Mouse (Mus musculus) myocyte (in vitro differentiated cells): ENCODE data around the gene Zfp358. TPM values are rescaled to one million over a fixed set of nuclear protein-coding genes. Genes with fewer than 3 reads are reported as not detected.

ENCODE experiments used
- H3K27me3 ChIP-seq: one replicate; pipeline ENCODE4 v1.6.1; 2011; ENCODE audit not compliant: control insufficient read depth, insufficient read depth, insufficient read length
- H3K36me3 ChIP-seq: one replicate; pipeline ENCODE4 v1.6.1; 2011; ENCODE audit not compliant: control insufficient read depth, insufficient read depth
- H3K4me2 ChIP-seq: one replicate; pipeline ENCODE4 v1.6.1; 2011; ENCODE audit warnings: low read depth, control low read depth
- H3K4me3 ChIP-seq: one replicate; pipeline ENCODE4 v1.5.1; 2011; ENCODE audit warnings: mild to moderate bottlenecking, control low read depth, moderate library complexity
- H3K79me2 ChIP-seq: one replicate; pipeline ENCODE4 v1.6.1; 2011; ENCODE audit not compliant: control insufficient read depth, insufficient read depth
- H3ac ChIP-seq: one replicate; pipeline ENCODE4 v1.6.1; 2011; ENCODE audit not compliant: control insufficient read depth, insufficient read length
- CEBPB ChIP-seq: IDR thresholded peaks from 2 replicates; pipeline ENCODE4 v1.6.1; 2011; ENCODE audit warnings: mild to moderate bottlenecking, moderate library complexity; ENCODE audit not compliant: poor library complexity, insufficient read depth, severe bottlenecking
- E2F4 ChIP-seq: IDR thresholded peaks from one replicate; pipeline ENCODE4 v1.6.1; 2011; ENCODE audit warnings: mild to moderate bottlenecking, control low read depth, moderate library complexity; ENCODE audit not compliant: insufficient read depth
- MAX ChIP-seq: IDR thresholded peaks from one replicate; pipeline ENCODE4 v1.6.1; 2011; ENCODE audit warnings: low read depth, mild to moderate bottlenecking, control low read depth
- MYOD1 ChIP-seq, 3 experiments: IDR thresholded peaks; one replicate each; pipeline ENCODE4 v1.6.1; 2011; ENCODE audit warnings: control low read depth in 2 of 3, low read depth in 2 of 3, mild to moderate bottlenecking in 2 of 3, moderate library complexity in 1 of 3; ENCODE audit not compliant: insufficient read length in 2 of 3, control insufficient read depth in 1 of 3
- MYOG ChIP-seq, 3 experiments: IDR thresholded peaks; one replicate each; pipeline ENCODE4 v1.6.1; 2011; ENCODE audit warnings: control low read depth in 2 of 3, low read depth in 2 of 3, mild to moderate bottlenecking in 2 of 3; ENCODE audit not compliant: insufficient read length in 2 of 3, control insufficient read depth in 1 of 3, insufficient read depth in 1 of 3
- POLR2A ChIP-seq: IDR thresholded peaks from one replicate; pipeline ENCODE4 v1.6.1; 2011; ENCODE audit warnings: low read depth, mild to moderate bottlenecking, control low read depth, moderate library complexity; ENCODE audit not compliant: insufficient read length
- POLR2AphosphoS2 ChIP-seq: IDR thresholded peaks from one replicate; pipeline ENCODE4 v1.6.1; 2011; ENCODE audit warnings: low read depth, control low read depth; ENCODE audit not compliant: insufficient read length
- REST ChIP-seq: IDR thresholded peaks from one replicate; pipeline ENCODE4 v1.6.1; 2011; ENCODE audit warnings: mild to moderate bottlenecking, control low read depth, moderate library complexity; ENCODE audit not compliant: insufficient read depth, insufficient read length
- SRF ChIP-seq: IDR thresholded peaks from one replicate; pipeline ENCODE4 v1.6.1; 2011; ENCODE audit warnings: low read depth; ENCODE audit not compliant: control insufficient read depth, insufficient read length
- TCF12 ChIP-seq: IDR thresholded peaks from one replicate; pipeline ENCODE4 v1.6.1; 2011; ENCODE audit warnings: mild to moderate bottlenecking, control low read depth; ENCODE audit not compliant: poor library complexity, insufficient read depth, severe bottlenecking
- TCF3 ChIP-seq: IDR thresholded peaks from one replicate; pipeline ENCODE4 v1.6.1; 2011; ENCODE audit warnings: low read depth, control low read depth; ENCODE audit not compliant: insufficient read length
- USF1 ChIP-seq: IDR thresholded peaks from one replicate; pipeline ENCODE4 v1.6.1; 2011; ENCODE audit warnings: low read depth, mild to moderate bottlenecking, control low read depth, moderate library complexity
- polyA plus RNA-seq: library from polyadenylated mRNA; unstranded; fragments of >200 nt; fragmentation: generic; extraction: Trizol; gene quantifications from one replicate; pipeline ENCODE4 v1.2.1, GENCODE M21; 2012; ENCODE audit warnings: missing spikeins

Gene Zfp358
- polyA plus RNA-seq, 1 experiment, result 29.2 TPM

DNA sequence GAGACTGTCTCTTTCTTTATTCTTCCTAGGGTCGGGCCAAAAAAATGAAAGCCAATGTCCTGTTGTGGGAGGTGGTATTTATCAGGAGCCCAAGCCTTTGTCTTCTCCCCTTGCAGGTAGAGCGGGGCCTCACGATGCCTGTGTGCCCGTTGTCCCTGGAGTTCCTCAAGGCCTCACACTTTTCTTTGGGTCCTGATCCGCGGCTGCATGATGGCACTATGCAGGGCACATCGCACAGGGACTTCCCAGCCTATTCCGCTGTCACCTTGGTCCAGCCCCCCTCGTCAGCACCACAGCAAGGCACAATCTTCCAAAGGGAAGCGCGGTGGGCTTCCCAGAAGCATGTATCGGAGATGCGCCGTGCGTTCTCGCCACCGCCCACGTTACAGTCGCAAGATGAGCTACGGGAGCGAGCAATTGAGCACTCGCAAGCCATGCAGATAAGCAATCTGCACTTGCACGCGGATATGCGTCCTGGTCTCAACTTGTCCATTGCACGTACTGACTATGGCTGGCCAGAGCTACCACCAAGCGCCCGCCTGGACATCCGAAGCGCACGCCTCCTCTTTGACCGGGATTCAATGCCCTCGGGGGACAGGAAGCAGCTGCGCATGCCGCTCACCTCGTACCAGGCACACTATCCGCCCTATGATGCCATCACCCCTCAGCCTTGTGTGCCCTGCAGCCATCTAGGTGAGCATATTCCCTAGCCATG lies 17.1 kb upstream of the Zfp358 start:
- Histone ChIP-seq H3K27me3 (no peaks in the 10 kb centered on the region), H3K36me3 (no peaks in the 10 kb centered on the region), H3K79me2 (no peaks in the 10 kb centered on the region), H3ac (no peak overlapping the region), H3K4me3 (no peak overlapping the region), H3K4me2 (no peak overlapping the region)
- TF ChIP-seq REST, result no peak
- no peak for TF ChIP-seq POLR2A
- TF ChIP-seq SRF, result no peak

GRCm38 (mm10) chr8:3480221-3480785 lies 12.6 kb upstream of the Zfp358 start:
- H3K36me3 ChIP-seq, result no peaks in the 10 kb centered on the region
- peaks cover 8% of the 10 kb centered on the region for H3K27me3 ChIP-seq
- no peak overlapping the region for H3K4me2 ChIP-seq
- no peak overlapping the region for H3ac ChIP-seq
- TF ChIP-seq POLR2AphosphoS2 (no peak), TCF3 (no peak), SRF (no peak), CEBPB (no peak), TCF12 (no peak), REST (no peak), E2F4 (no peak), USF1 (no peak), MYOG (IDR thresholded peaks at IDR 0.05; ENCODE audit: control insufficient read depth in 1 of 3, insufficient read depth in 1 of 3, insufficient read length in 2 of 3, low read depth in 2 of 3) (no peak), MYOD1 (IDR thresholded peaks at IDR 0.05; ENCODE audit: control insufficient read depth in 1 of 3, insufficient read length in 2 of 3, low read depth in 2 of 3) (no peak), POLR2A (no peak), MAX (no peak)
- H3K4me3 ChIP-seq, result no peak overlapping the region
- H3K79me2 ChIP-seq, result no peaks in the 10 kb centered on the region

- no peak overlapping the region for H3ac ChIP-seq
- H3K4me3 ChIP-seq, result no peak overlapping the region
- peaks cover 8% of the 10 kb centered on the region for H3K27me3 ChIP-seq
- peak overlapping the region; percentile 2 for H3K4me2 ChIP-seq
- no peaks in the 10 kb centered on the region for H3K36me3 ChIP-seq
- H3K79me2 ChIP-seq, result no peaks in the 10 kb centered on the region
- TF ChIP-seq E2F4 (no peak), REST (no peak), MYOD1 (IDR thresholded peaks at IDR 0.05; ENCODE audit: control insufficient read depth in 1 of 3, insufficient read length in 2 of 3, low read depth in 2 of 3) (no peak), POLR2AphosphoS2 (no peak), TCF12 (no peak), MAX (no peak), MYOG (IDR thresholded peaks at IDR 0.05; ENCODE audit: control insufficient read depth in 1 of 3, insufficient read depth in 1 of 3, insufficient read length in 2 of 3, low read depth in 2 of 3) (no peak), POLR2A (no peak), CEBPB (no peak)
Observed at GRCm38 (mm10) chr8:3481605-3482004, 11.3 kb upstream of the Zfp358 start.

DNA sequence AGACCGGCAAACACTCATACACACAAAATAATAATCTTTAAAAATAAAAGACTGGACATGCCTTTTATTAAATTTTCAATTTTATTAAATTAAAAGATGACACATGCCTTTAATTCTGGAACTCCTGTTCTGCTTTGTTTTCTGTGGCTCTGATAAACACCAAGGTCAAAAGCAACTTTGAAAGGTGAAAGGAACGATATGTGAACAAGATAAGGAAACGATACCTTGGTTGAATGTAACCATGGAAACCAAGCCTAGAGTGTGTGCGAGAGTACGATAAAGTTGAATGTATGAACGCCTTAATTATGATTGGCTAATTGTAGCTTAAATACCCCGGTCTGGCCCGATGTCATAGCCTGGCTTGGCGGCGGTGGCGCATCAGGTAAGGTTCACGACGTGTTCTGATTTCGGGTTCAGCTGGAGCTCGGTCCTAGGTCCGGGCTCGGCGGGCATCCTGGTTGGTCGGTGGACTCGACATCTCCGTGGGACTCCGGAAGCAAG lies 10.6 kb upstream of the Zfp358 start:
- Histone ChIP-seq H3ac (no peak overlapping the region), H3K36me3 (no peaks in the 10 kb centered on the region), H3K27me3 (peaks cover 8% of the 10 kb centered on the region), H3K4me2 (no peak overlapping the region), H3K4me3 (no peak overlapping the region), H3K79me2 (no peaks in the 10 kb centered on the region)
- TF ChIP-seq REST (no peak), POLR2AphosphoS2 (no peak), POLR2A (no peak), MYOD1 (IDR thresholded peaks at IDR 0.05; ENCODE audit: control insufficient read depth in 1 of 3, insufficient read length in 2 of 3, low read depth in 2 of 3) (no peak), SRF (no peak)

- H3ac ChIP-seq, result no peak overlapping the region
- no peak overlapping the region for H3K4me3 ChIP-seq
- TF ChIP-seq MAX, result no peak
- no peak for TF ChIP-seq E2F4
- no peak for TF ChIP-seq POLR2A
- no peak for TF ChIP-seq TCF12
- TF ChIP-seq REST, result no peak
- TF ChIP-seq MYOD1 (IDR thresholded peaks at IDR 0.05; ENCODE audit: control insufficient read depth in 1 of 3, insufficient read length in 2 of 3, low read depth in 2 of 3), result no peak
- TF ChIP-seq USF1, result no peak
- TF ChIP-seq SRF, result no peak
- TF ChIP-seq CEBPB, result no peak
- no peak for TF ChIP-seq TCF3
- no peak for TF ChIP-seq POLR2AphosphoS2
- TF ChIP-seq MYOG (IDR thresholded peaks at IDR 0.05; ENCODE audit: control insufficient read depth in 1 of 3, insufficient read depth in 1 of 3, insufficient read length in 2 of 3, low read depth in 2 of 3), result no peak
- no peak overlapping the region for H3K4me2 ChIP-seq
- H3K36me3 ChIP-seq, result no peaks in the 10 kb centered on the region
- no peaks in the 10 kb centered on the region for H3K79me2 ChIP-seq
- H3K27me3 ChIP-seq, result peaks cover 8% of the 10 kb centered on the region
Observed at GRCm38 (mm10) chr8:3483546-3483945, 9.4 kb upstream of the Zfp358 start.
